Mouse (Mus musculus) lung, postnatal 0 days (tissue): ENCODE results near the gene Itgav. TPM values are rescaled to one million over a fixed set of nuclear protein-coding genes. Genes with fewer than 3 reads are reported as not detected.

Source experiments
- ATAC-seq: fragments of 200-750 bp; cut with Nextera tagmentation; 2 replicates; pipeline ENCODE4 v1.8.0; 2017; ENCODE audit warnings: moderate library complexity
- DNase-seq: peaks from one replicate; pipeline ENCODE4 v3.0.0-alpha.2; 2016; ENCODE audit warnings: low spot score
- H3K27ac ChIP-seq: fragments of 300-500 bp; sonication (generic); 2 replicates; pipeline ENCODE4 v1.5.1; 2014; ENCODE audit warnings: antibody characterized with exemption, mild to moderate bottlenecking, low read length, mixed read lengths
- H3K27me3 ChIP-seq: fragments of 300-500 bp; sonication (generic); replicated peaks from 2 replicates; pipeline ENCODE4 v1.6.1; 2014; ENCODE audit warnings: low read length, mixed read lengths; ENCODE audit not compliant: insufficient read depth
- H3K36me3 ChIP-seq: fragments of 300-500 bp; sonication (generic); 2 replicates; pipeline ENCODE4 v1.6.1; 2014; ENCODE audit warnings: low read length, mixed read lengths; ENCODE audit not compliant: insufficient read depth
- H3K4me1 ChIP-seq: fragments of 300-500 bp; sonication (generic); 2 replicates; pipeline ENCODE4 v1.6.1; 2014; ENCODE audit warnings: antibody characterized with exemption, low read depth, low read length, mixed read lengths; ENCODE audit not compliant: insufficient read depth
- H3K4me2 ChIP-seq: fragments of 300-500 bp; sonication (generic); replicated peaks from 2 replicates; pipeline ENCODE4 v1.6.1; 2014; ENCODE audit warnings: low read depth, mild to moderate bottlenecking, low read length, moderate library complexity, mixed read lengths
- H3K4me3 ChIP-seq: fragments of 300-500 bp; sonication (generic); 2 replicates; pipeline ENCODE4 v1.5.1; 2014; ENCODE audit warnings: low read depth, low read length
- H3K9ac ChIP-seq: fragments of 300-500 bp; sonication (generic); replicated peaks from 2 replicates; pipeline ENCODE4 v1.6.1; 2014; ENCODE audit warnings: low read depth, mild to moderate bottlenecking
- H3K9me3 ChIP-seq: fragments of 300-500 bp; sonication (generic); 2 replicates; pipeline ENCODE4 v1.6.1; 2016; ENCODE audit warnings: low read length, mixed read lengths
- CTCF ChIP-seq: IDR thresholded peaks from 2 replicates; pipeline ENCODE4 v1.5.1; 2016; ENCODE audit warnings: antibody characterized with exemption, mild to moderate bottlenecking
- EP300 ChIP-seq: IDR thresholded peaks from 2 replicates; pipeline ENCODE4 v1.6.1; 2016; ENCODE audit warnings: antibody characterized with exemption, mild to moderate bottlenecking, control low read depth
- WGBS: fragments of 180-500 bp; shearing (Covaris S2); extraction: QIAGEN DNeasy Blood & Tissue Kit; methylation state at CpG from one replicate; pipeline ENCODE4 v1.1.7; 2014; 5-methylcytosine and 5-hydroxymethylcytosine counted together
- polyA plus RNA-seq: library from polyadenylated mRNA; unstranded; fragments of >200 nt; fragmentation: Nextera tagmentation; extraction: Ambion mirVana; gene quantifications from 2 replicates; pipeline ENCODE4 v1.2.1, GENCODE M21; 2015

Gene Itgav
- polyA plus RNA-seq, 1 experiment from 2014 or later: 90.8 TPM

DNA sequence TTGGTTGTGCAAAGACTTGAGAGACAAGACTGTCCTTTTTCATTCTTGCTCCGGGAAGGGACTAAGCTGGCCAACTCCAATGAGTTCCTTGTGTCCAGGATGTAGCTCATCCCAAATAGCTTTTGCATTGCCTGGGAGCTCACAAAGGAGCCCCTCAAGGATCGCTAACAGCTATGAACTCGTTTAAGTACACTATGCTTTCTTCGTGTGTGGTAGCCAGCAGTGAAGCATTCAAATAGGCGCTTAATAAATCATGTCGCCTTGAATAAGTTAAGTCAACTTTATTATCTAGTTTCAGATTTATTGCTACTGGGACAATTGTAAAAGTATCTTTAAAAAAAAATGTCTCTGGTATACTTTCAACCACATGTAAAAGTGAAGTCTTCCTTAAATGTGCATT, 42.4 kb upstream of the Itgav start:
- Histone ChIP-seq H3K27me3 (no peaks in the 10 kb centered on the region), H3K36me3 (no peaks in the 10 kb centered on the region), H3K9me3 (no peaks in the 10 kb centered on the region), H3K4me1 (no peaks in the 10 kb centered on the region), H3K4me3 (no peak overlapping the region), H3K4me2 (no peak overlapping the region), H3K27ac (no peak overlapping the region), H3K9ac (no peak overlapping the region)
- TF ChIP-seq CTCF: no peak
- no peak for ATAC-seq
- DNase-seq: no peak
- 59% methylated on average over 6 of the region's 6 CpGs for WGBS

DNA sequence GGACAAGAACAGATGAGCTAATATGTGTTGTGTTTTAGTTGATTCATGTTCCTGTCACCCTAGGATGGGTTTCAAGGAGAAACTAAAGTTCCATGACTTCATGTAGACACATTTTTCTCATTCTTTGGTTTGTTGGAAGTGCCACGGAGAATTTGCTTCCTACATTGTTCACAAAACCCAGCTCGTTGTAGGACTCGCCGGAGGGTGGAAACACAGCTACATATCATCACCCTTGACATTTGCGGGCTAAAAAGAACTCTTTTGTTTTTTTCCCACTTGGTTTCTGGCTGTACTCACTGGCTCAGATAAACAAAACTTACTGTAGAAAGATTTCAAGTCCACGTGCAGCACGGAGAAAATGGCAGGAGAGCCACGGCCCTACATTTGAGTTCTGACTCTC, 41.9 kb upstream of the Itgav start:
- no peak overlapping the region for H3K27ac ChIP-seq
- WGBS: 34% methylated on average over 8 of the region's 8 CpGs
- DNase-seq: peak; percentile 42

GRCm38 (mm10) chr2:83683731-83684519, 40.3 kb upstream of the Itgav start:
- no peak overlapping the region for H3K9ac ChIP-seq
- H3K27me3 ChIP-seq: no peaks in the 10 kb centered on the region
- H3K36me3 ChIP-seq: no peaks in the 10 kb centered on the region
- WGBS: 72% methylated on average over 9 of the region's 9 CpGs
- no peaks in the 10 kb centered on the region for H3K9me3 ChIP-seq
- H3K4me1 ChIP-seq: no peaks in the 10 kb centered on the region
- TF ChIP-seq EP300 (no peak), CTCF (no peak)
- DNase-seq (no peak), ATAC-seq (no peak)
- H3K4me2 ChIP-seq: no peak overlapping the region
- no peak overlapping the region for H3K27ac ChIP-seq
- no peak overlapping the region for H3K4me3 ChIP-seq

More for the DNA sequence above, 41.9 kb upstream of the Itgav start:
- Histone ChIP-seq H3K4me1 (no peaks in the 10 kb centered on the region), H3K36me3 (no peaks in the 10 kb centered on the region), H3K4me3 (no peak overlapping the region), H3K27me3 (no peaks in the 10 kb centered on the region), H3K9me3 (no peaks in the 10 kb centered on the region), H3K9ac (no peak overlapping the region), H3K4me2 (no peak overlapping the region)
- no peak for TF ChIP-seq EP300
- no peak for TF ChIP-seq CTCF
- no peak for ATAC-seq

DNA sequence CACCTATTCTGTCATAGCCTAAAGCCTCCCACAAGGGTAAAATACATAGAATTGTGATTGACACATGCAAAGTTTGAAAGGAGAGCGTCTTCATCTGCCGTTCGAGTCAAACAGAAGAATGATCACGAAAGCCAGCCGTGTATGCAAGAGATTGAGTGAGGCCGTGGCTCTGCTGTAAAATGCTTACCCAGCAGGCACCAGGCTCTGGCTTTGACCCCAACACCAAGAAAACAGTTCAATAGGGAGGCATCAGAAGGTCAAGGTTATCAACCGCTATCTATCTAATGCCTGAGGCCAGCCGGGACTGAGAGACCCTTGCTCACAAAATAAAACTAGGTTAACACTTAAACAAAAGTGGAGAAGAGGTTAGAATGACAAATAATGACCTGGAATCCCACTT, 39.5 kb upstream of the Itgav start:
- 76% methylated on average over 8 of the region's 8 CpGs for WGBS
- Histone ChIP-seq H3K4me1 (no peaks in the 10 kb centered on the region), H3K4me3 (no peak overlapping the region), H3K27me3 (no peaks in the 10 kb centered on the region), H3K9me3 (no peaks in the 10 kb centered on the region), H3K9ac (no peak overlapping the region), H3K27ac (no peak overlapping the region), H3K4me2 (no peak overlapping the region), H3K36me3 (no peaks in the 10 kb centered on the region)
- TF ChIP-seq EP300 (no peak), CTCF (no peak)
- DNase-seq (no peak), ATAC-seq (no peak)

- H3K4me1 ChIP-seq: no peaks in the 10 kb centered on the region
- no peaks in the 10 kb centered on the region for H3K27me3 ChIP-seq
- H3K4me3 ChIP-seq: no peak overlapping the region
- WGBS: 65% methylated on average over 2 of the region's 2 CpGs
- H3K9me3 ChIP-seq: no peaks in the 10 kb centered on the region
- no peaks in the 10 kb centered on the region for H3K36me3 ChIP-seq
- no peak overlapping the region for H3K4me2 ChIP-seq
- no peak overlapping the region for H3K27ac ChIP-seq
- DNase-seq: no peak
- ATAC-seq: no peak
- H3K9ac ChIP-seq: no peak overlapping the region
- TF ChIP-seq CTCF (no peak), EP300 (no peak)
These were observed 33.8 kb upstream of the Itgav start for GRCm38 (mm10) chr2:83690372-83690771.

GRCm38 (mm10) chr2:83692651-83693545, 31.3 kb upstream of the Itgav start:
- ATAC-seq (no peak), DNase-seq (no peak)
- Histone ChIP-seq H3K4me2 (no peak overlapping the region), H3K9me3 (no peaks in the 10 kb centered on the region), H3K27me3 (no peaks in the 10 kb centered on the region), H3K4me3 (no peak overlapping the region), H3K27ac (no peak overlapping the region), H3K4me1 (no peaks in the 10 kb centered on the region), H3K36me3 (no peaks in the 10 kb centered on the region), H3K9ac (no peak overlapping the region)
- TF ChIP-seq CTCF: no peak
- no peak for TF ChIP-seq EP300
- WGBS: 37% methylated on average over 10 of the region's 10 CpGs
